9 mouse cellular contexts compared by ENCODE assay signal in the genomic region with DNA sequence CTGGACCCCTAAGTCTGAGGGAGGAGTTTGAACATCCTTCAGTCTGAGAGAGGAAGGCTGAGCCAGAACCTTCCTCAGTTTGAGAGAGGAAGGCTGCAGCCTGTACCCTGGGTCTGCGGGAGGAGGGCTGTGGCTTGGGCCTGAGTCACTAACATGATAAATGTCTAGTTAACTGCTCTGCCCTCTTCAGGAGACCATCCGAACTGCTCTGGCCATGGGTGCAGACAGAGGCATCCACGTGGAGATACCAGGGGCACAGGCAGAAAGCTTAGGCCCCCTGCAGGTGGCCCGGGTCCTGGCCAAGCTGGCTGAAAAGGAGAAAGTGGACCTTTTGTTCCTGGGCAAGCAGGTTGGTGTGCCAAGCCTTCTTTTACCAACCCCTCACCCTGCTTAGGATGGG. TPM values are rescaled to one million over a fixed set of nuclear protein-coding genes. Genes with fewer than 3 reads are reported as not detected.
DNase-seq lines count a peak whose midpoint lies in the region; ATAC-seq and TF ChIP-seq lines count a peak whose summit lies in the region.
"Had no signal": no experiment of that assay in that cellular context is flagged by ENCODE, and none has a peak within 500 bp of the region (broad histone marks: within the 10 kb centered on the region; RNA-seq: fewer than 3 reads in every experiment).

No protein-coding gene starts in this region.

- no peak overlapping the region for H3K9ac ChIP-seq in embryonic facial prominence, embryonic 11.5 days (replicated peaks; ENCODE audit: low read length)
- H3K9ac ChIP-seq in hindbrain, embryonic 14.5 days: no peak overlapping the region

- H3K9me3 ChIP-seq in embryonic facial prominence, embryonic 11.5 days (replicated peaks; ENCODE audit: control insufficient read depth, low read length): no peaks in the 10 kb centered on the region
- H3K9me3 ChIP-seq in embryonic facial prominence, embryonic 10.5 days: no peaks in the 10 kb centered on the region
- no peaks in the 10 kb centered on the region for H3K9me3 ChIP-seq in hindbrain, embryonic 14.5 days (ENCODE audit: control insufficient read depth, low read length)
- H3K9me3 ChIP-seq: forebrain, embryonic 10.5 days had no signal

- H3K36me3 ChIP-seq in embryonic facial prominence, embryonic 11.5 days (replicated peaks; ENCODE audit: control insufficient read depth, insufficient read depth, low read depth, low read length): peaks cover 4% of the 10 kb centered on the region; the same call in 1 of the 2 replicates
- H3K36me3 ChIP-seq in embryonic facial prominence, embryonic 10.5 days (replicated peaks): peaks cover 65% of the 10 kb centered on the region
- H3K36me3 ChIP-seq in thymus, adult 2 months (ENCODE audit: control insufficient read depth, insufficient read depth, low read length): no peaks in the 10 kb centered on the region
- peaks cover 26% of the 10 kb centered on the region for H3K36me3 ChIP-seq in hindbrain, embryonic 14.5 days (replicated peaks; ENCODE audit: control insufficient read depth, insufficient read depth)

- 45% methylated on average over 4 of the region's 4 CpGs for WGBS in embryonic facial prominence, embryonic 11.5 days
- WGBS in embryonic facial prominence, embryonic 10.5 days: 43% methylated on average over 4 of the region's 4 CpGs
- 21% methylated on average over 4 of the region's 4 CpGs for WGBS in thymus, adult 2 months
- WGBS in hindbrain, embryonic 14.5 days: 49% methylated on average over 4 of the region's 4 CpGs

- H3K4me3 ChIP-seq in embryonic facial prominence, embryonic 11.5 days (ENCODE audit: low read depth, low read length): no peak overlapping the region
- H3K4me3 ChIP-seq in embryonic facial prominence, embryonic 10.5 days: no peak overlapping the region
- no peak overlapping the region for H3K4me3 ChIP-seq in thymus, adult 2 months (ENCODE audit: control insufficient read depth, insufficient read depth, low read length)
- no peak overlapping the region for H3K4me3 ChIP-seq in hindbrain, embryonic 14.5 days (replicated peaks; ENCODE audit: low read length)
- H3K4me3 ChIP-seq: forebrain, embryonic 10.5 days had no signal

- H3K27ac ChIP-seq in embryonic facial prominence, embryonic 11.5 days (replicated peaks; ENCODE audit: low read depth, low read length): no peak overlapping the region
- H3K27ac ChIP-seq in embryonic facial prominence, embryonic 10.5 days (replicated peaks): no peak overlapping the region
- no peak overlapping the region for H3K27ac ChIP-seq in thymus, adult 2 months (ENCODE audit: control insufficient read depth, insufficient read depth, low read length)
- no peak overlapping the region for H3K27ac ChIP-seq in hindbrain, embryonic 14.5 days
- H3K27ac ChIP-seq: forebrain, embryonic 10.5 days had no signal

- peak; percentile 8 for DNase-seq in embryonic facial prominence, embryonic 11.5 days (ENCODE audit: low spot score)
- DNase-seq in embryonic facial prominence, embryonic 10.5 days (ENCODE audit: low spot score): no peak
- peak; percentile 32 for DNase-seq in thymus, adult 2 months
- no peak for DNase-seq in thymus, adult 18-20 months
- DNase-seq in kidney, postnatal 4 days: peak; percentile 55 to 64
- DNase-seq in thymus, postnatal 36 days: peak; percentile 33 to 42
- no peak for DNase-seq in gastrocnemius, adult 18-20 months (ENCODE audit: low spot score)
- DNase-seq in hindbrain, embryonic 14.5 days (ENCODE audit: low spot score): no peak

- H3K4me1 ChIP-seq in embryonic facial prominence, embryonic 11.5 days (ENCODE audit: control insufficient read depth, insufficient read depth, low read length): no peaks in the 10 kb centered on the region
- H3K4me1 ChIP-seq in embryonic facial prominence, embryonic 10.5 days: no peaks in the 10 kb centered on the region
- H3K4me1 ChIP-seq in thymus, adult 2 months (replicated peaks; ENCODE audit: control insufficient read depth, insufficient read depth, low read length): no peaks in the 10 kb centered on the region
- no peaks in the 10 kb centered on the region for H3K4me1 ChIP-seq in hindbrain, embryonic 14.5 days (replicated peaks; ENCODE audit: control insufficient read depth, insufficient read depth, low read length)
- H3K4me1 ChIP-seq: forebrain, embryonic 10.5 days had no signal

- no peak for TF ChIP-seq POLR2A in thymus, adult 2 months (IDR thresholded peaks at IDR 0.05; ENCODE audit: control insufficient read depth, extremely low read depth, insufficient read depth, low read length, poor library complexity)

- ATAC-seq in embryonic facial prominence, embryonic 11.5 days (replicated peaks; ENCODE audit: insufficient number of reproducible peaks, low FRiP score, low TSS enrichment, low read depth): no peak
- no peak for ATAC-seq in hindbrain, embryonic 14.5 days (ENCODE audit: low FRiP score)

- no peaks in the 10 kb centered on the region for H3K27me3 ChIP-seq in embryonic facial prominence, embryonic 11.5 days (ENCODE audit: control insufficient read depth, insufficient read depth, low read length)
- no peaks in the 10 kb centered on the region for H3K27me3 ChIP-seq in embryonic facial prominence, embryonic 10.5 days (replicated peaks; ENCODE audit: low read depth, poor library complexity, severe bottlenecking)
- no peaks in the 10 kb centered on the region for H3K27me3 ChIP-seq in thymus, adult 2 months (ENCODE audit: control insufficient read depth, insufficient read depth, low read length)
- no peaks in the 10 kb centered on the region for H3K27me3 ChIP-seq in hindbrain, embryonic 14.5 days (ENCODE audit: control insufficient read depth, insufficient read depth, low read length)

- H3K4me2 ChIP-seq in embryonic facial prominence, embryonic 11.5 days (ENCODE audit: low read depth, low read length): no peak overlapping the region
- no peak overlapping the region for H3K4me2 ChIP-seq in hindbrain, embryonic 14.5 days (replicated peaks)

- no peak for TF ChIP-seq CTCF in thymus, adult 2 months (IDR thresholded peaks at IDR 0.05; ENCODE audit: borderline replicate concordance, control insufficient read depth, extremely low read depth, insufficient read depth, low read length, poor library complexity)

RNA-seq across cellular contexts. Expression of a gene that starts 8.7 kb away (rescaled TPM):
- not detected in 2 replicates for polyA plus RNA-seq in embryonic facial prominence, embryonic 11.5 days (2014; fragmentation: Nextera tagmentation; extraction: Ambion mirVana)
- 0.24 and 0.67 TPM in 2 replicates for polyA plus RNA-seq in embryonic facial prominence, embryonic 10.5 days (2016; fragmentation: Nextera tagmentation; extraction: Ambion mirVana)
- polyA plus RNA-seq in thymus, adult 2 months (2012; rRNA removed): 0.59 and 1.8 TPM in 2 replicates
- under 1 TPM; 0.28 to 0.84 TPM for total RNA-seq in gastrocnemius, adult 18-20 months (2021)
- 0.62 TPM in 1 of 2 replicates, not detected in the other for polyA plus RNA-seq in hindbrain, embryonic 14.5 days (2014; fragmentation: Nextera tagmentation; extraction: Ambion mirVana)

RNA-seq across cellular contexts. Expression of a gene that starts 8.7 kb away (rescaled TPM):
- polyA plus RNA-seq in embryonic facial prominence, embryonic 11.5 days (2014; fragmentation: Nextera tagmentation; extraction: Ambion mirVana): 240 and 251 TPM in 2 replicates
- 231 and 252 TPM in 2 replicates for polyA plus RNA-seq in embryonic facial prominence, embryonic 10.5 days (2016; fragmentation: Nextera tagmentation; extraction: Ambion mirVana)
- 61.4 and 79.7 TPM in 2 replicates for polyA plus RNA-seq in thymus, adult 2 months (2012; rRNA removed)
- total RNA-seq in gastrocnemius, adult 18-20 months (2021): 100 to 1,000 TPM; 282 to 331 TPM
- 122 and 144 TPM in 2 replicates for polyA plus RNA-seq in hindbrain, embryonic 14.5 days (2014; fragmentation: Nextera tagmentation; extraction: Ambion mirVana)

RNA-seq across cellular contexts. Expression of a gene that starts 10.3 kb away (rescaled TPM):
- polyA plus RNA-seq in embryonic facial prominence, embryonic 11.5 days (2014; fragmentation: Nextera tagmentation; extraction: Ambion mirVana): 1.7 and 2.0 TPM in 2 replicates
- polyA plus RNA-seq in embryonic facial prominence, embryonic 10.5 days (2016; fragmentation: Nextera tagmentation; extraction: Ambion mirVana): 1.2 and 2.3 TPM in 2 replicates
- 2.7 and 3.8 TPM in 2 replicates for polyA plus RNA-seq in thymus, adult 2 months (2012; rRNA removed)
- total RNA-seq in gastrocnemius, adult 18-20 months (2021): under 1 TPM; 0.85 to 0.87 TPM
- 15.6 and 17.8 TPM in 2 replicates for polyA plus RNA-seq in hindbrain, embryonic 14.5 days (2014; fragmentation: Nextera tagmentation; extraction: Ambion mirVana)

RNA-seq across cellular contexts. Expression of a gene that starts 12.0 kb away (rescaled TPM):
- not detected in 2 replicates for polyA plus RNA-seq in embryonic facial prominence, embryonic 11.5 days (2014; fragmentation: Nextera tagmentation; extraction: Ambion mirVana)
- polyA plus RNA-seq in embryonic facial prominence, embryonic 10.5 days (2016; fragmentation: Nextera tagmentation; extraction: Ambion mirVana): not detected in 2 replicates
- polyA plus RNA-seq in thymus, adult 2 months (2012; rRNA removed): not detected in 2 replicates
- total RNA-seq in gastrocnemius, adult 18-20 months (2021): not detected
- polyA plus RNA-seq in hindbrain, embryonic 14.5 days (2014; fragmentation: Nextera tagmentation; extraction: Ambion mirVana): not detected in 2 replicates
- polyA plus RNA-seq: forebrain, embryonic 10.5 days had no signal

RNA-seq across cellular contexts. Expression of a gene that starts 15.7 kb away (rescaled TPM):
- 0.43 and 0.45 TPM in 2 replicates for polyA plus RNA-seq in embryonic facial prominence, embryonic 11.5 days (2014; fragmentation: Nextera tagmentation; extraction: Ambion mirVana)
- polyA plus RNA-seq in embryonic facial prominence, embryonic 10.5 days (2016; fragmentation: Nextera tagmentation; extraction: Ambion mirVana): not detected in 2 replicates
- 57.9 and 69.4 TPM in 2 replicates for polyA plus RNA-seq in thymus, adult 2 months (2012; rRNA removed)
- total RNA-seq in gastrocnemius, adult 18-20 months (2021): not detected
- not detected in 2 replicates for polyA plus RNA-seq in hindbrain, embryonic 14.5 days (2014; fragmentation: Nextera tagmentation; extraction: Ambion mirVana)
- polyA plus RNA-seq: forebrain, embryonic 10.5 days had no signal

Comparison
In these comparisons a context has a peak if more than half of its experiments do, and no peak if none do; other contexts are left out.
1. DNase-seq: peak in embryonic facial prominence, embryonic 11.5 days (single experiment), thymus, adult 2 months (single experiment), kidney, postnatal 4 days (2 of 2) and thymus, postnatal 36 days (2 of 2); none in embryonic facial prominence, embryonic 10.5 days (single experiment), thymus, adult 18-20 months (0 of 2), gastrocnemius, adult 18-20 months (single experiment) and hindbrain, embryonic 14.5 days (single experiment).